Mouse (Mus musculus) MEL (cell line): ENCODE results near the gene Slc29a1. TPM values are rescaled to one million over a fixed set of nuclear protein-coding genes. Genes with fewer than 3 reads are reported as not detected.

Experiments used
- DNase-seq: peaks from one replicate; pipeline ENCODE4 v3.0.0; 2011; ENCODE audit warnings: low read depth, low spot score
- H3K27ac ChIP-seq: 2 replicates; pipeline ENCODE4 v1.5.1; 2012; ENCODE audit warnings: low read depth, mild to moderate bottlenecking, control low read depth, low read length, moderate library complexity; ENCODE audit not compliant: control insufficient read depth
- H3K27me3 ChIP-seq, 2 experiments: fragments of 150-350 bp in 1 of 2; sonication (generic) in 1 of 2; 2 replicates each; pipeline ENCODE4 v1.6.1; 2012; ENCODE audit warnings: low read length in 2 of 2, mild to moderate bottlenecking in 2 of 2, improper control_type of control experiment in 1 of 2, moderate library complexity in 1 of 2; ENCODE audit not compliant: insufficient read depth in 2 of 2, control insufficient read depth in 1 of 2
- H3K36me3 ChIP-seq, 2 experiments: 2 replicates each; pipeline ENCODE4 v1.6.1; 2012 to 2014; ENCODE audit warnings: low read length in 2 of 2, improper control_type of control experiment in 1 of 2, inconsistent platforms in 1 of 2, mild to moderate bottlenecking in 1 of 2; ENCODE audit not compliant: insufficient read depth in 2 of 2, control insufficient read depth in 1 of 2
- H3K4me1 ChIP-seq, 2 experiments: fragments of 150-350 bp in 1 of 2; sonication (generic) in 1 of 2; 2 replicates each; pipeline ENCODE4 v1.6.1; 2012; ENCODE audit warnings: low read length in 2 of 2, improper control_type of control experiment in 1 of 2, mild to moderate bottlenecking in 1 of 2; ENCODE audit not compliant: insufficient read depth in 2 of 2, control insufficient read depth in 1 of 2
- H3K4me3 ChIP-seq, 2 experiments: fragments of 150-350 bp in 1 of 2; sonication (generic) in 1 of 2; 2 replicates each; pipeline ENCODE4 v1.5.1; 2012; ENCODE audit warnings: low read depth in 2 of 2, low read length in 2 of 2, mild to moderate bottlenecking in 2 of 2, moderate library complexity in 2 of 2, control low read depth in 1 of 2, improper control_type of control experiment in 1 of 2; ENCODE audit not compliant: control insufficient read depth in 1 of 2, insufficient read depth in 1 of 2
- H3K79me2 ChIP-seq: 2 replicates; pipeline ENCODE4 v1.6.1; 2012; ENCODE audit warnings: mild to moderate bottlenecking, low read length, moderate library complexity; ENCODE audit not compliant: control insufficient read depth, poor library complexity, insufficient read depth
- H3K9ac ChIP-seq: 2 replicates; pipeline ENCODE4 v1.6.1; 2012; ENCODE audit warnings: low read depth, mild to moderate bottlenecking, control low read depth, low read length, moderate library complexity; ENCODE audit not compliant: control insufficient read depth, poor library complexity, severe bottlenecking
- H3K9me3 ChIP-seq: fragments of 150-350 bp; sonication (generic); replicated peaks from 2 replicates; pipeline ENCODE4 v1.6.1; 2012; ENCODE audit warnings: mild to moderate bottlenecking, low read length, improper control_type of control experiment, moderate library complexity; ENCODE audit not compliant: insufficient read depth
- BHLHE40 ChIP-seq: IDR thresholded peaks from 2 replicates; pipeline ENCODE4 v1.6.1; 2012; ENCODE audit warnings: low read depth, mild to moderate bottlenecking, inconsistent platforms, low read length, improper control_type of control experiment, borderline replicate concordance
- CTCF ChIP-seq, 3 experiments: IDR thresholded peaks in 2 of 3; conservative IDR thresholded peaks in 1 of 3; 2 replicates each; pipeline ENCODE4 v1.5.1; 2011 to 2012; ENCODE audit warnings: low read length in 3 of 3, low read depth in 2 of 3, mild to moderate bottlenecking in 2 of 3, improper control_type of control experiment in 1 of 3, inconsistent platforms in 1 of 3, mixed read lengths in 1 of 3, moderate library complexity in 1 of 3; ENCODE audit not compliant: control insufficient read depth in 1 of 3, insufficient read depth in 1 of 3, poor library complexity in 1 of 3, severe bottlenecking in 1 of 3
- E2F4 ChIP-seq: IDR thresholded peaks from 2 replicates; pipeline ENCODE4 v1.6.1; 2011; ENCODE audit warnings: low read depth, low read length, improper control_type of control experiment, borderline replicate concordance
- ETS1 ChIP-seq: IDR thresholded peaks from 2 replicates; pipeline ENCODE4 v1.6.1; 2012; ENCODE audit warnings: low read depth, mild to moderate bottlenecking, inconsistent platforms, low read length, improper control_type of control experiment, moderate library complexity
- MEF2A ChIP-seq: IDR thresholded peaks from 2 replicates; pipeline ENCODE4 v1.6.1; 2014; ENCODE audit warnings: low read depth, mild to moderate bottlenecking, inconsistent platforms, low read length, improper control_type of control experiment; ENCODE audit not compliant: poor library complexity, insufficient replicate concordance, severe bottlenecking; ENCODE audit errors: extremely low read depth
- MXI1 ChIP-seq: IDR thresholded peaks from 2 replicates; pipeline ENCODE4 v1.6.1; 2011; ENCODE audit warnings: mild to moderate bottlenecking, low read depth, low read length, improper control_type of control experiment
- MYB ChIP-seq: IDR thresholded peaks from 2 replicates; pipeline ENCODE4 v1.6.1; 2011; ENCODE audit warnings: mild to moderate bottlenecking, low read depth, low read length, improper control_type of control experiment
- MYC ChIP-seq: IDR thresholded peaks from 2 replicates; pipeline ENCODE4 v1.6.1; 2011; ENCODE audit warnings: low read depth, mild to moderate bottlenecking, low read length, improper control_type of control experiment, moderate library complexity
- NRF1 ChIP-seq: IDR thresholded peaks from 2 replicates; pipeline ENCODE4 v1.6.1; 2014; ENCODE audit warnings: low read depth, mild to moderate bottlenecking, inconsistent platforms, low read length, improper control_type of control experiment, moderate library complexity; ENCODE audit not compliant: poor library complexity, insufficient read depth, severe bottlenecking
- POLR2AphosphoS2 ChIP-seq: IDR thresholded peaks from 2 replicates; pipeline ENCODE4 v1.6.1; 2011; ENCODE audit warnings: low read length, improper control_type of control experiment
- POLR2AphosphoS5 ChIP-seq: IDR thresholded peaks from 2 replicates; pipeline ENCODE4 v1.6.1; 2012; ENCODE audit warnings: low read depth, borderline replicate concordance, mild to moderate bottlenecking, inconsistent platforms, low read length, moderate library complexity, mixed read lengths
- RAD21 ChIP-seq: IDR thresholded peaks from 2 replicates; pipeline ENCODE4 v1.6.1; 2011; ENCODE audit warnings: mild to moderate bottlenecking, low read depth, low read length, improper control_type of control experiment
- SMC3 ChIP-seq: IDR thresholded peaks from 2 replicates; pipeline ENCODE4 v1.6.1; 2011; ENCODE audit warnings: low read depth, low read length, improper control_type of control experiment
- UBTF ChIP-seq: IDR thresholded peaks from 2 replicates; pipeline ENCODE4 v1.6.1; 2012; ENCODE audit warnings: low read depth, mild to moderate bottlenecking, inconsistent platforms, low read length, improper control_type of control experiment, moderate library complexity, borderline replicate concordance; ENCODE audit not compliant: insufficient read depth
- USF1 ChIP-seq: IDR thresholded peaks from 2 replicates; pipeline ENCODE4 v1.6.1; 2014; ENCODE audit warnings: low read depth, mild to moderate bottlenecking, inconsistent platforms, low read length, improper control_type of control experiment, moderate library complexity
- ZC3H11A ChIP-seq: IDR thresholded peaks from 2 replicates; pipeline ENCODE4 v1.6.1; 2012; ENCODE audit warnings: low read depth, mild to moderate bottlenecking, inconsistent platforms, low read length, improper control_type of control experiment
- ZKSCAN1 ChIP-seq: IDR thresholded peaks from 2 replicates; pipeline ENCODE4 v1.6.1; 2012; ENCODE audit warnings: low read depth, mild to moderate bottlenecking, inconsistent platforms, low read length, improper control_type of control experiment, moderate library complexity
- ZNF384 ChIP-seq: IDR thresholded peaks from 2 replicates; pipeline ENCODE4 v1.6.1; 2012; ENCODE audit warnings: low read depth, mild to moderate bottlenecking, inconsistent platforms, low read length, improper control_type of control experiment
- polyA plus RNA-seq, 2 experiments: library from polyadenylated mRNA; stranded (reverse) in 1 of 2; unstranded in 1 of 2; fragments of >175 nt in 1 of 2; fragments of >200 nt in 1 of 2; gene quantifications; 2 replicates each; pipeline versions ENCODE4 v1.2.1 to v1.2.4; 2012; ENCODE audit warnings: low replicate concordance in 2 of 2, low read depth in 1 of 2; ENCODE audit not compliant: insufficient read length in 2 of 2, insufficient read depth in 1 of 2, missing spikeins in 1 of 2
- total RNA-seq: library from RNA; depleted of rRNA; stranded (reverse); fragments of 300-350 nt; gene quantifications from 2 replicates; pipeline ENCODE4 v1.2.3, GENCODE M21; 2012

Gene Slc29a1
- total and polyA plus RNA-seq, 3 experiments: 238 to 341 TPM; not detected in 1

DNA sequence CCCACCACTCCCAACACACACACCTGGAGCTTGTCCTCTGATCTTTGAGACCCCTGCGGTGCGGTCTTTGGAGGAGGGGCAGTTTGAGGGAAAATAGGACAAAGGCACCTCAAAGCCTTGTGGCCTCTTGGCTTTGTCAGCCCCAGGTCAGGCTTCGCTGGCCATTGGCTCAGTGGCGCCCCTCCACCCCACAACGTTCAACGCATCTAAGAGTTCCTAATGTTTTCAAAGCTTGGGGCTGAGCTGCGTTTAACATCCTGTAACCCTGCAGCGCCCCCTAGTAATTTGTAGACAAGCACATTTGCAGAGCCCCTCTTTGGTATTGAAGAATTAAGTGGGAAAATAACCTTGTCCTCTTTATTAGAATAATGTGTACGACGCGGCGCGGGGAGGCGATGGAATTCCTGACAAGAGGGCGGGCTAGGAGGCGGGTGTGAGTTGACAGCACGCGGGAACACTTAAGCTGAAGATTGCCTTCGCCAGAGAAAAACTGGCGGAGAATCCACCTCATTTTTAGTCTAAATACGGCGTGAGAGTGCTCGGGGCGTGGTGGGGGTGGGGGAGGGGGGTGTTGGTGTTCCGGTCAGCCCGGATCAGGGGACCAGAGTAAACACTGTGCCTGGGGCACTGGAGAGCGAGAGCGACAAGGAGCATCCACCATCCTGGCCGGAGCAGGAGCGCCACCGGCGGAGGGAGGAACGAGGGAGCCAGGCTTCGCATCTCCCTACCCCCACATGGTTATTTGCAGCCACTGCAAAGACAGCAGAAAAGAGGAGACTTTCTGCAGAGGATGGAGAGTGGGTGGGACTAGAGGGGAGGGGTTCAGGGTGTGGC, 30.7 kb upstream of the Slc29a1 start:
- 0 out of 2 replicates have a peak overlapping the region, but pooled peaks have one; percentile 10 for H3K27ac ChIP-seq
- peaks cover 0 to 12% of the 10 kb centered on the region in 2 experiments; a peak in 2 of 4 replicates for H3K36me3 ChIP-seq
- DNase-seq: peak; percentile 85
- H3K9me3 ChIP-seq: no peaks in the 10 kb centered on the region
- H3K9ac ChIP-seq: peak overlapping the region; percentile 65
- no peaks in the 10 kb centered on the region for H3K27me3 ChIP-seq
- TF ChIP-seq BHLHE40 (0 out of 2 replicates have a peak, but pooled peaks have one; percentile 4), ZC3H11A (peak; percentile 52), MYC (no peak), SMC3 (peak; percentile 52), MXI1 (0 out of 2 replicates have a peak, but pooled peaks have one; percentile 12), ETS1 (no peak), MEF2A (no peak), ZKSCAN1 (no peak), MYB (no peak), NRF1 (no peak), POLR2AphosphoS2 (no peak), UBTF (no peak), RAD21 (peak; percentile 62), POLR2AphosphoS5 (no peak), ZNF384 (no peak), USF1 (no peak), CTCF (IDR thresholded peaks at IDR 0.05 in 2 of 3, conservative IDR thresholded peaks at IDR 0.05 in 1 of 3; ENCODE audit: control insufficient read depth in 1 of 3, insufficient read depth in 1 of 3, low read depth in 2 of 3, low read length in 3 of 3, poor library complexity in 1 of 3, severe bottlenecking in 1 of 3) (peak; percentile 58 to 87 (median 65)), E2F4 (no peak)
- TF ChIP-seq, all 39 proteins: peak for 6
- no peaks in the 10 kb centered on the region for H3K79me2 ChIP-seq
- peak overlapping the region; percentile 29 to 40; a peak in 3 of 4 replicates for H3K4me3 ChIP-seq
- H3K4me1 ChIP-seq: peaks cover 2 to 29% of the 10 kb centered on the region in 2 experiments; a peak in 2 of 4 replicates
